ENCODE assay signal across 10 mouse cellular contexts in genomic region chr15:81066976-81067375, GRCm38 (mm10).
A peak's percentile ranks its signal among the peaks of the same experiment; 100 is the strongest.
DNase-seq lines count a peak whose midpoint lies in the region; ATAC-seq lines count a peak whose summit lies in the region.
"Had no signal": no experiment of that assay in that cellular context is flagged by ENCODE, and none has a peak within 500 bp of the region (broad histone marks: within the 10 kb centered on the region; RNA-seq: fewer than 3 reads in every experiment).

No protein-coding gene starts in this region.

- H3K27me3 ChIP-seq in embryonic facial prominence, embryonic 14.5 days (replicated peaks; ENCODE audit: control insufficient read depth, insufficient read depth, low read length): no peaks in the 10 kb centered on the region
- no peaks in the 10 kb centered on the region for H3K27me3 ChIP-seq in embryonic facial prominence, embryonic 10.5 days (replicated peaks; ENCODE audit: low read depth, poor library complexity, severe bottlenecking)
- no peaks in the 10 kb centered on the region for H3K27me3 ChIP-seq in midbrain, embryonic 16.5 days (ENCODE audit: control insufficient read depth, insufficient read depth, low read depth, low read length)
- H3K27me3 ChIP-seq: limb, embryonic 13.5 days had no signal

- peak; percentile 19 for DNase-seq in embryonic facial prominence, embryonic 14.5 days (ENCODE audit: low spot score)
- DNase-seq in embryonic facial prominence, embryonic 10.5 days (ENCODE audit: low spot score): no peak
- DNase-seq in brain, adult 2 months (ENCODE audit: low read depth, low spot score): peak; percentile 82
- DNase-seq in gastrocnemius, postnatal 14 days: peak; percentile 61
- peak; percentile 43 for DNase-seq in heart, postnatal 36 days
- no peak for DNase-seq in kidney, adult 9 months
- DNase-seq in urinary bladder, postnatal 25 days (ENCODE audit: low spot score): no peak

- H3K9me3 ChIP-seq in embryonic facial prominence, embryonic 14.5 days (ENCODE audit: control insufficient read depth, low read length): peaks cover 8% of the 10 kb centered on the region; the same call in 1 of the 2 replicates
- no peaks in the 10 kb centered on the region for H3K9me3 ChIP-seq in embryonic facial prominence, embryonic 10.5 days
- H3K9me3 ChIP-seq in midbrain, embryonic 16.5 days (replicated peaks; ENCODE audit: control insufficient read depth, low read length, poor library complexity, severe bottlenecking): no peaks in the 10 kb centered on the region; the same call in 1 of the 2 replicates

- WGBS in embryonic facial prominence, embryonic 14.5 days: 61% methylated on average over 5 of the region's 5 CpGs
- 79% methylated on average over 5 of the region's 5 CpGs for WGBS in embryonic facial prominence, embryonic 10.5 days
- WGBS in midbrain, embryonic 16.5 days: 85% methylated on average over 5 of the region's 5 CpGs

- no peaks in the 10 kb centered on the region for H3K36me3 ChIP-seq in embryonic facial prominence, embryonic 14.5 days (ENCODE audit: control insufficient read depth, insufficient read depth, low read length)
- H3K36me3 ChIP-seq in embryonic facial prominence, embryonic 10.5 days (replicated peaks): peaks cover 5% of the 10 kb centered on the region; the same call in 1 of the 2 replicates
- H3K36me3 ChIP-seq in midbrain, embryonic 16.5 days (ENCODE audit: control insufficient read depth, insufficient read depth, low read length): no peaks in the 10 kb centered on the region
- H3K36me3 ChIP-seq: limb, embryonic 13.5 days had no signal

- peaks cover 13% of the 10 kb centered on the region for H3K4me1 ChIP-seq in embryonic facial prominence, embryonic 14.5 days (ENCODE audit: control insufficient read depth, insufficient read depth, low read length)
- H3K4me1 ChIP-seq in embryonic facial prominence, embryonic 10.5 days: peaks cover 19% of the 10 kb centered on the region
- peaks cover 11% of the 10 kb centered on the region for H3K4me1 ChIP-seq in midbrain, embryonic 16.5 days (ENCODE audit: control insufficient read depth, insufficient read depth, low read length)

- intact Hi-C loops in gastrocnemius, postnatal 14 days (cut with DNase I; ENCODE audit: low total_unique reads): loop anchor here (5.0 kb wide), 1 partner anchor 35 kb away; no protein-coding TSS in a partner anchor
- intact Hi-C loops in heart, postnatal 36 days (cut with DNase I): no loop called here

- no peak overlapping the region for H3K4me2 ChIP-seq in embryonic facial prominence, embryonic 14.5 days (ENCODE audit: low read depth, low read length)
- no peak overlapping the region for H3K4me2 ChIP-seq in midbrain, embryonic 16.5 days (ENCODE audit: low read length)
- H3K4me2 ChIP-seq: limb, embryonic 13.5 days had no signal

- no peak overlapping the region for H3K27ac ChIP-seq in embryonic facial prominence, embryonic 14.5 days (replicated peaks; ENCODE audit: low read depth, low read length)
- no peak overlapping the region for H3K27ac ChIP-seq in embryonic facial prominence, embryonic 10.5 days (replicated peaks)
- no peak overlapping the region for H3K27ac ChIP-seq in midbrain, embryonic 16.5 days (ENCODE audit: low read length)
- H3K27ac ChIP-seq: kidney, postnatal 0 days; limb, embryonic 13.5 days had no signal

- no peak overlapping the region for H3K4me3 ChIP-seq in embryonic facial prominence, embryonic 14.5 days (ENCODE audit: low read depth, low read length)
- no peak overlapping the region for H3K4me3 ChIP-seq in embryonic facial prominence, embryonic 10.5 days
- H3K4me3 ChIP-seq in midbrain, embryonic 16.5 days (ENCODE audit: low read depth, low read length): no peak overlapping the region
- H3K4me3 ChIP-seq: limb, embryonic 13.5 days had no signal

- H3K9ac ChIP-seq in embryonic facial prominence, embryonic 14.5 days (ENCODE audit: low read depth, low read length): no peak overlapping the region
- H3K9ac ChIP-seq in midbrain, embryonic 16.5 days (ENCODE audit: low read depth, low read length): no peak overlapping the region
- H3K9ac ChIP-seq: limb, embryonic 13.5 days had no signal

- ATAC-seq in embryonic facial prominence, embryonic 14.5 days (ENCODE audit: low read depth): no peak
- no peak for ATAC-seq in midbrain, embryonic 16.5 days

Comparison
In these comparisons a context has a peak if more than half of its experiments do, and no peak if none do; other contexts are left out.
1. DNase-seq: peak in embryonic facial prominence, embryonic 14.5 days (single experiment), brain, adult 2 months (single experiment), gastrocnemius, postnatal 14 days (single experiment) and heart, postnatal 36 days (2 of 2); none in embryonic facial prominence, embryonic 10.5 days (single experiment), kidney, adult 9 months (single experiment) and urinary bladder, postnatal 25 days (single experiment).